Mouse (Mus musculus) CD4-positive naive resting alpha-beta T cell, adult 76 days (primary cell): ENCODE results near the gene Atox1. TPM values are rescaled to one million over a fixed set of nuclear protein-coding genes. Genes with fewer than 3 reads are reported as not detected.

Source experiments
- total RNA-seq: library from RNA; stranded (reverse); gene quantifications from one replicate; pipeline ENCODE4 v1.2.4, GENCODE M21; 2023

The Atox1 gene
- 60.9 TPM for total RNA-seq

GRCm38 (mm10) chr11:55461019-55461645 lies at the start of gene Atox1:
Gene Atox1 (minus strand): TSS chr11:55461239.

DNA sequence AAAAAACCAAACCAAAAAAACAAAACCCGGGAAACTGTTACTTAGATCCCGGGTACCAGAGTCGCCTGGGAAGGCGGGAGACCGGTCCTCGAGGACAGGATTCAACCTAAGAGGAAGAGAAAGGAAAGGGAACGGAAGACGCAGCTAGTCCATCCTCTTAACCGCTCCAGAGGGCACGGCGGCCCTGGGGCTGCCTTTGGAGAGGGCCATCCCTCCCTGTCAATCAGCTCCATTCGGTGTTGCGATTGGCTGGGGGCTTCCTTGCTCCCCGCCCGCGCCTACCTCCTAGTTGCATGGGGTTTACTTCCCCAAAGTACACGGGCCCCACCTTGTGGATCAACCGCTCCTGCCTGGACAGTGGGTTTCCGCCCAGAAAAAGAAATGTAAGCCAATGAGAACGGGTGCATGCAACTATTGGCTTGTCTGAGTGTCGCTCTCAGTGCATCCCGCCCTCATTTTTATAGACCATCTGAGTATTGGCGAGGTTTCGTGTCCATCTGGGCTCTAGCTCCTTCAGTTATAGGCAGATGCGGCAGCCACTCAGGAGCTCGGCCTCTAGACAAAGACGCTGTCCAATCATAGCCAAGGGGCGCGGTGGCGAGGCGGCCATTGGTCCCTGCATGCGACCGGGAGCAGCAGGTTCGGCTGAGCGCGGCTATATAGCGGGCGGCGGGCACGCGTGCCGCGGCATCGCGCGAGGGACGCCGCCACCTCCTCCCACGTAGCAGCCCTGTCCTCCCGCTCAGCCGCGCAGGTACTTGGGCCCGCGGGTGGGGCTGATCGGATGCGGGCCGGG lies 8.2 kb upstream of the Atox1 start, which contains the start of gene G3bp1:
TSS of gene G3bp1 (plus strand) at position 638 of the 796 bp plus-strand sequence.

GRCm38 (mm10) chr11:55422978-55423377 lies 38.1 kb downstream of the Atox1 start, which contains the start of gene Sparc:
Gene Sparc (minus strand): TSS chr11:55423183.

Other genes with a start within 250 kb of the Atox1 start
- gene Fat2, start 124.7 kb downstream of the Atox1 start, total RNA-seq, result 0.12 TPM
- gene Sparc, start 38.1 kb downstream of the Atox1 start, total RNA-seq, result 1.1 TPM
- gene G3bp1, start 8.4 kb upstream of the Atox1 start, total RNA-seq, result 97.1 TPM
- not detected for gene Glra1, start 147.0 kb upstream of the Atox1 start, total RNA-seq